Mouse (Mus musculus) embryo, embryonic 10 days (tissue): ENCODE results near the gene Prkaa1.

Experiments used
- DNase-seq: peaks from one replicate; pipeline ENCODE4 v3.0.0-alpha.2; 2015; ENCODE audit warnings: low spot score

Gene Prkaa1

DNA sequence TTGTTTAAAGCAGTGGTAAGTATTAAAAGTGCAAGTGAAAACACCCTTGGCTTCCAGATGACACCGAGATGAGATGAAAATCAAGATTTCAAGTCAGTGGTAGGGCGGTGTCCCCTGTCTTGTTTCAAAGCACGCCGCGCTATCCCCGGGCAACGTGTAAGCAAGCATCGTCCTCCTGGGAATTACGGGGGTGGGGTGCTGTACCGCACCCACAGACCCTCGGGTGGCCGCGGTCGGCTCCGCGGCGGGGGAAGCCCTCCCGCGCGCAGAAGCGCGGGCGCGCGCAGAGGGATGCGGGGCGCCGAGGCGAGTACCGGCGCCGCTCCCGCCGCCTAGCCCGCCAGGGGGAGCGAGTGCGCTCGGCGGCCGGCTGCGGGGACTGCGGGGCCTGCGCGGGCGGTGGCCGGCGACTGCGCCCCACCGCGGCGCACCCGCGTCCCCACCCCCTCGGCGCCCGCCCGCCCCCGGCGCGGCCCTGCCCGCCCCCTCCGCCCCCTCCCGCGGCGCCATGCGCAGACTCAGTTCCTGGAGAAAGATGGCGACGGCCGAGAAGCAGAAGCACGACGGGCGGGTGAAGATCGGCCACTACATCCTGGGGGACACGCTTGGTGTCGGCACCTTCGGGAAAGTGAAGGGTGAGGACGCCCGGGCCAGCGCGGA is at the start of gene Prkaa1:
Prkaa1 (plus strand) TSS at position 501 of the 660 bp plus-strand sequence.
- peak; percentile 76 for DNase-seq

DNA sequence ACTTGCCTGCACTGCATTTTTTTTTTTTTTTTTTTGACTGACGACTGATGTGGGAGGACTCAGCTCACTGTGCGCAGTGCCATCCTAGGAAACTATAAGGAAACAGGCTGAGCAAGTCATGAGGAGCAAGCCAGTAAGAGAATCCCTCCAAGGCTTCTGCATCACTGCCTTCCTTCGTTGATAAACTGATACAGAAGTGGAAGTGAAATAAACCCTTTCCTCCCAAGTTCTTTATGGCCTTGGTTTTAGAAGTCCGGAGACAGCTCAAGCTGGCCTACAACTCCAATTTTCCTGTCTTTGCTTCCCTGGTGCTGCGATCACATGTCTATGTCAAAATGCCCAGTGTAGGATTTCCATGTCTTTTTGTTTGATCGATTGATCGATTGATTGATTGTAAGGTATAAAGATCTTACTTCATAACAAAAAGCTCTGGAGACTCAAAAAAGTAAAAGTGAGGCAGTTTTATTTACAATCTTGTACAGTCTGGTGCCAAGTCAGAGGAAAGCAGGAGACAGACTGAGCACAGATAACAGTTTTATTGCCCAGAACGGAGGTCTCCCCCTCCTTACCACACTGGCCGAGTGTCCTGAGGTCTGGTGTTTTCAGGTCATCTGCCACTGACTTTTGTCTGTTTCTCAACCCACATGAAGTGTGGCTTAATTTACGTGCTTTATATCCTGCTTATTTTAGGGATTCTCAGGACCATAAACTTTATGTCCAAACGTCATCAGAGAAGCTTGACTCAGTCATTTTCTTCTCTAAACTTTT is 47.9 kb upstream of the Prkaa1 start:
- no peak for DNase-seq

DNA sequence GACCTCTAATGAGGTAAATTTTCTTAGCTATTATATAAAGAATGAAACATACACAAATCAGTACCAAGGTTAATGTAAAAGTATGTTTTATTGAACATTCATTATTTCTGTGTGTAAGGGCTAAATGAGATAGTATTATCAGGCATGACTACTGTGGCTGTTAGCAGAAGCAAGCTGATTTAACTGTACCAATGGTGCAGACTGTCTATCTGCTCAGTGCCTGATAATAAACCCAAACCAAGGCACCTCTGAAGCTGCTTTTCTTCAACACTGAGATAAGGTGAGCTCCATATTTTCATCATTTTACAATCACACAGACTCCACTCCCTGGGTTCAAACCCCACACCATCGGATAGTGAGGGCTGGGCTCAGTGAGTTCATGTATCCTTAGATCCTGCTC is 46.3 kb upstream of the Prkaa1 start:
- no peak for DNase-seq

DNA sequence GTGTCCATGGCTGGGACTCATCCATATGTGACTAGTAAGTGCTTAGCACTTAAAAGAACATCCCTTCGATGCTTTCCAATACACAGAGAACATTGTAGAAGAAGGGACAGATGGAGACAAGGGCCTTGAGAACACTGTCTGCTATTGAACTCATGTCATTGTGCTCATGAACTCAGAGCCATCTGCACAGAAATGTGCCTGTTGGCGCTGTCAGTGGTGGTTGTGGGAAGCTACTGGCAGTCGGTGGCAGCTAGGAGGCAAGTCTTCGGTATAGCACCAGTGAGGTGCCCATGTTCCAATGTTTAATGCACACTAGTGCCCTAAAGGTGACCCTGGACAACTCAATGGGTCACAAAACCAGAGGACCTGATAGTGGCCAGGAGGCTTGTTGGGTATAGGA is 41.3 kb upstream of the Prkaa1 start:
- no peak for DNase-seq

DNA sequence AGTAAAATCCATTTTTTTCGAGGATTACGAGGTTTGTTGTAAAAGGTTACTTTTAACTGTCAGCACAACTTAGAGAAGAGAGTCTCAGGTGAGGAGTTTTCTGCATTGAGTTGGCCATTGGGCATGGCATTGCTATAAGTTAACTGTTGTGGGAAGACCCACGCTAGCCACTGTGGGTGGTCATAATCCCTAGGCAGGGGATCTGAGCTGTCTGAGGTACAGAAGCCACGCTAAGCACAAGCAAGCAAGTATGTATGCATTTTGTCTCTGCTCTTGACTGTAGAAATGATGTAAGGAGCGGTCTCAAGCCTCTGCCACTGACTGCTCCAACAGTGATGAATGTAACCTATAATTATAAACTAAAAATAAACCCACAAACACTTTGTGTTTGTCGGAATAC is 37.8 kb upstream of the Prkaa1 start:
- no peak for DNase-seq

DNA sequence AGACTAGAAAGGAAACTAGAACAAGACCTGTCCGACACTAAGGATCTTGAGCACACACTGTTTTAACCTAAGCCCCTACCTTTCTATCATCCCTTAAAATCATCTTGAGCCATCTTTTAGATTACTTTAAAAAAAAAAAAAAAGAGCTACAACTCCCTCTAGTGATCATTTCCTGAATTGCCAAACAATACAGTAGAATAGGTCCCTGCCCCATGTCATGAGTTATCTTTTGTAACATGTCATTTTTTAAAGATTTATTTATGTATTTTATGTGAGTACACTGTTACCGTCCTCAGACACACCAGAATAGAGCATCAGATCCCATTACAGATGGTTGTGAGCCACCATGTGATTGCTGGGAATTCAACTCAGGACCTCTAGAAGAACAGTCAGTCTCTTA is 37.4 kb upstream of the Prkaa1 start:
- no peak for DNase-seq

DNA sequence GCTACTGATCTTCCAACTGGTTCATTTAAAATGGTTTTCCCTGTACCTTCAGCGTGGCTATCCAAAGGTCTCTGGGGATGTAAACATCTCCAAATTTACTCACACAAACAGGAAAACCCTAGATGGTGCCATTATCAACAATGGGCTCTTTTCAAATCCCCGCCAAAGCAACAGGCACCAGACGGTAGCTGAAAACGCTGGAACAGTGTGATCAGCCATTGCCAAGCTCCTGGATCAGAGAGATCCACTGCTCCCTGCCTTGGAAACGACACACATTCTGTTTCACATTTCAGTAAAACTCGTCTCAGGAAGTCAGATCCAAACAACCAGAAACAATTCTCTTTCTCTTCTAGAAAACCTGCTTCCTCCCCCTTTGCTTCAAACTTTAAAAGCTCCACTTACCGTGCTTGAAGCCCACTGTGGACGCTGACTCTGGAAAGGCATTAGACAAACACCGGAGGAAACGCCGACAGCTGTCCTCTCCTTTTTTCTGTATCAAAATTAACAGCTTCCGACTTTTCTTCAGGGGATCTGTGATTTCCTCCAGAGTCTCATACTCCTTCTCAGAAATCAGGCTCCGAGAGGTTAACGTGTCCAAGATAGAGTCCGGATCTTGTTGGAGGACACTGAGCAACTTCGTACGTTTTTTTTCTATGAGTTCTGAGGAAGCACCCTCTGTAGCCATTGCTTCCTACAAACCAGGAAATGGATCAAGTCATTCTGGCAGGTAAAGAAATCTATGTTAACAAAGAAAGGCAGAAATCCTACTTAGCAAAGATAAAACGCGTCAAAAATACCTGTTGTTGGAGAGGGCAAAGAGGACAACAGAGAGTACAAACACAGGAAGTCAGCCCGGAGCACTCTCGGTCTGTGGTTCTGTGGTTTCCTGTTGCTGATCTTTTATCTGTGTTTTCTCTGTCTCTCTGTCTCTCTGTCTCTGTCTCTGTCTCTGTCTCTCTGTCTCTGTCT is 35.7 kb upstream of the Prkaa1 start, which contains the start of gene Card6:
Card6 (minus strand) TSS at position 854 of the 969 bp plus-strand sequence.
- no peak for DNase-seq

DNA sequence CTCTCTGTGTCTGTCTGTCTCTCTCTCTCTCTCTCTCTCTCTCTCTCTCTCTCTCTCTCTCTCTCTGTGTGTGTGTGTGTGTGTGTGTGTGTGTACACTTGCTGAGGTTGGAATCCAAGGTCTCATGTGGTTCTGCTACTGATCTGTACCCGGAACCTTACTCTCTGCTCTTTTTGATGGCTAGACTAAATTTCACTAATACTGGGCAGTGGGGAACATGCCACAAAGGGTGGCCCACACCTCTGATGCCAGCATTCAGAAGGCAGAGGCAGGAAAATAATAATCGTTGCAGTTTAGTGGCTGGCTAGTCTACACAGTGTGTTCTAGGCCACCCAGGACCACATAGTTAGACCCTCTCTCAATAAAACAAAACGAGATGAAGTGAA is 35.0 kb upstream of the Prkaa1 start:
- no peak for DNase-seq

DNA sequence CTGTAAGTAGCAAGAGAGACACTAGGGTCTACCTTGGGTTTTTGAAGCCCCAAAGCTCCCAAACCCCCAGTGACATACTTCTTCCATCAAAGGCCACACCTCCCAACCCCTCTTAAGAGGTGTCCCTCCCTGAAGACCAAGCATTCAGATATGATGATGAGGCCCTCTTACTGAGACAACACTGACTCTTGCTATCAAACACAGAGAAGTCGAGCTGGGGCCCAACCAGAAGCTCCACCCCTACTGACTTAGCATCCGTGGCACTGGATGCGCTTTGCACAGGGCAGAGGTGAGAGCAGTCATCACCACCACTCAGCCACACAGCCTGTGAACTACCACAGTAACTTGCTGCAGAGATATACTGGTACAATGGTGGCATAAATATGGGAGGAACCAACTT is 31.0 kb upstream of the Prkaa1 start:
- DNase-seq = no peak

DNA sequence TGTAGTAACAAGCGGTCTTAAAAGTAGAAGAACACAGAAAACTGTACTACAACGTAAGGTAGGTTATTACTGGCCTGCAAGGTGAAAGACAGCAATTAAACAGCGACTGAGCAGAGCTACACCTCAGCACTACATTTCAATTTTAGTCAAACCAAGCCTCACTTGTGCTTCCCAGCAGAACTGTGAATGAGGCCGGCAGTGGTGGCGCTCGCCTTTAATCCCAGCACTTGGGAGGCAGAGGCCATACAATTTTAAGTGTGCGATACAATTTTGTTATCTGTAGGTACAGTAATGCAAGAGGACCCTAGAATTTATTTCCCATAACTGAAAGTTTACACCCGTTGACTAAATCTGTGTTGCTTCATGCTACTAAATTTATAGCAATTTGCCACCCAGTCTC is 28.5 kb upstream of the Prkaa1 start:
- DNase-seq = no peak

DNA sequence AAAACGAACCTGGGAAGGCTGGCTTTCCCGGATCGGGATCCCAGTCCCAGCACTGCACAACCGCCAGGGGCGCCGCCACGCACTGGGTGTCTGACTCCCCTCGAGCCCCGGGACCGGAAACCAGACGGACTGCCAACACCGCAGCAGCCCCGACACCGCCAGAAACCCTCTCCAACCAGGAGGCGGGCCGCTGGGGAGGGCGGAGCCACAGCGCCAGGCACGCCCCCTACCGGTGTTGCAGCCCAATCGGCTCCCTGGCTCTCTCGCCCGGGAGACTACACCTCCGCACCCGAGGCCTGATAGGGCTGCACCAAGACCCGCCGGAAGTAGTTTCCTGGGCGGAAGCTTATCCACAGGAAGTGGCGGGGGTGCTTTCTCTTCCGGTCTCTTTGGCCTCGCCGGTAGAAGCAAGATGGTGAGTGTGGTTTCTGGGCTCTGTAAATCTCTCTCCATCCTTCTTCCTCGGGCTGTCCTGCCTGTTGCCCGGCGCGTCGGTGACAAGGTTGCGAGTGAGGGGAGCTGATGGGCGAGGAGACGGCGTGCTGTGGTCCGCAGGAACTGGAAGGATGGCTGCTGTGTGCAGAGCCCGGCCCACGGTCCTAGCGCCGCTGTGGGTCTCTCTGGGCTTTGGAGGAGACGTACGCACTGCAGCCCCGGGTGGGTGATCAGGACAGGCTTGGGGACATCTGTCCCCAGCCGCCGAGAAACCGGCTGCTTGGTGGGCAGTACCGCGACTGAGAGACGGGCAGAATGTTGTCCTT is 27.2 kb upstream of the Prkaa1 start, which contains the start of gene Rpl37:
Rpl37 (plus strand) TSS at position 376 of the 761 bp plus-strand sequence.
- peak; percentile 97 for DNase-seq

DNA sequence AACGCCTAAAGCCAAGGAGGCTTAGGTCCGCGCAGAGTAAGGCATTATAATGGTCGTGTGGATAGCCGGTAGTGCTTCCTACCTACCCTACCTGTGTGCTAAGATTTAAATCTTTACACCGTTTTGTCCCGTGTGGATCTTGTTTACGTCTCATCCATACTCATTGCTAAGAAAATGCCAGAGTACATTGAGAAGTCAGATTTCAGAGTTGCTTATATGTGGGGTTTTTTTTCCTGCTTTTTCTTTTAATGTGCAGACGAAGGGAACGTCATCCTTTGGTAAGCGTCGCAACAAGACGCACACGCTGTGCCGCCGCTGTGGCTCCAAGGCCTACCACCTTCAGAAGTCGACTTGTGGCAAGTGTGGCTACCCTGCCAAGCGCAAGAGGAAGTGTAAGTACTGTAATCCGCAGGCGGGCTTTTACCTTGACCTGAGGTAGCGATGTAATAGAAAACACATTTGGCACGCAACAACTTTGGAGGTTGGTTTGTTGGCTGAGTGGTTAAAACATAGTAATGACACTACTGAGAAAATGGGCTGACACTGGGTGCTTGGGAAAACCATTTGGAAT is 26.5 kb upstream of the Prkaa1 start:
- no peak for DNase-seq

DNA sequence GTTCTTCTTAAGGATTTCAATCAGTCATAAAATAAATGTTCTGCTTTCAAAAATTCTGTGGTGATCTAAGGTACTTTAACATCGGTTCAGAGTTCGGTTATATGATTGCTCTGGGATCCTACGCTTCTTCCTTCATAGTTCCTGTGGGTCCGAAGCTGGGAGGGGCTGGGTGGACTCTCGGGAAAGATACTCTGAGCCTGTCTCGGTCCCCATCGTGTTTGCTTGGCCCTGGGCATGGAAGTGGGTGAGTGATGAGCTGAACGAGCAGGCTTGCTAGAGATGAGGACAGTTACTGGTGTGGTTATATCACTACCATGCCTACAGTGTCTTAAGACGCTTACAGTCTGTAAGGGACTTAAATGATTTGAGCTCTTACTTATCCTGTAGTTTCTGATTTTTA is 25.0 kb upstream of the Prkaa1 start:
- DNase-seq = no peak

DNA sequence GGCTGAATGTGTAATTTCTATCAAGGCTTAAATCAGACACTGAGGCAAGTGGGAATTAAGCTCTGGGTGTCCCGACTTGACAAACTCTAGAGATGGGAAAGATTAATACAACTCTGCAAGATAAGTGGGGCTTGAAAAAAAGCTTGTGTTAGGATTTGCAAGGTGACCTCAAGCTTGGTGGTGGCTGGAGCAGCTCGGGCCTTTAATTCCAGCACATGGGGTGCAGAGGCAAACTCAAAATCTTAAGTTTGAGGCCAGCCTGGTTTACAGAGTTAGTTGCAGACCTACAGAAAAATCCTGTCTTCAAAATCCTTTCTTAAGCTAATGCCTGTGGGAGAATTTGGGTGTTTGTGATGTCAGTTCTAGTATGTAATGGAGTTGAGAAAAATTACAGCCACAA is 24.5 kb upstream of the Prkaa1 start:
- no peak for DNase-seq

DNA sequence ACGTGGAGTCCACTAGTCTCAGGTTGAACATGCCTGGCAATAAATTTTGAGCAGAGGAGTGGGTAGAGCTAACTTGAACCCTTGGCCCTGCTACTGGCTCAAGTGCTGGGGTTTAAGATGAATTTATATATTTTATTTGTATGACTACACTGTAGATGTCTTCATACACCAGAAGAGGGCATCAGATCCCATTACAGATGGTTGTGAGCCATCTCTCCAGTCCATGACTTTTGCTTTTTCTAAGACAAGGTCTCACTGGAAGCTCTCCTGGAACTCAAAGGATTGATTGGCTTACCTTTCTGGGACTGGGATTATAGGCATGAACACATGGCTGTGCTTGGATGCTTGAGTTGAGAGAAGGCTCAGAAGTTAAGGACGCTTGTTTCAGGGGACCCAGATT is 24.0 kb upstream of the Prkaa1 start:
- no peak for DNase-seq

DNA sequence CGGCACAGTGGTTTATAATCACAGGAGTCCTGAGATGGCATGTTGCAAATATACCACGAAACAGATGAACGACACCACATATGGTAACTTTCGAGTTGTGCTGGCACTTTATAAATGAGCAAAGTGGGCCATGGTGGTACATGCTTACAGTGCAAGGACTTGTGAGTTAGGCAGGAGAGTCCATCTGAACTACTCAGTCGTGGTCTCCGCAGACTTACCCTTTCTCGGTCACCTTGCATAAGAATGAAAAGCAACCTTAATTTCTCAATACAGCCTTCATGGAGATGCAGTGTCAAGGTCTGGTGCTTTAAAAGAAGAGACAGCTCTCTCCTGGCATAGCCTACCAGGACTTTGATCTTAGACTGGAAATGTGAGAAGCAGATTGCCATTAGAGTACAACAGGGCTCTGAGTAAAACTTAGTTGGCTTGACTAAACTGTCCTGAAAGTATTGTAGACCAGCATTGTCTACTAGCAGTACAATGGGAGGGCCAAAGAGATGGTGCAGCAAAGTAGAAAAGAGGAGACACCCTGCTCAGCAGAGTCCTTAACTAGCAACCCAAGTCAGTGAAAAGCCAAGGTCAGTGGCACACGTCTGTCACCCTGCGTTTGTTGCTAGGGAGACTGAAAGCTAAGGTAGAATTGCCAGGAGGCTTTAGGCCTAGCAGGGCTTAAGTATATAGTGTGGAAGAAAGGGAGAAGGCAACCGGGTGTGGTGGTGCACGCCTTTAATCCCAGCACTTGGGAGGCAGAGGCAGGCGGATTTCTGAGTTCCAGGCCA is 21.9 kb upstream of the Prkaa1 start:
- peak; percentile 30 for DNase-seq

DNA sequence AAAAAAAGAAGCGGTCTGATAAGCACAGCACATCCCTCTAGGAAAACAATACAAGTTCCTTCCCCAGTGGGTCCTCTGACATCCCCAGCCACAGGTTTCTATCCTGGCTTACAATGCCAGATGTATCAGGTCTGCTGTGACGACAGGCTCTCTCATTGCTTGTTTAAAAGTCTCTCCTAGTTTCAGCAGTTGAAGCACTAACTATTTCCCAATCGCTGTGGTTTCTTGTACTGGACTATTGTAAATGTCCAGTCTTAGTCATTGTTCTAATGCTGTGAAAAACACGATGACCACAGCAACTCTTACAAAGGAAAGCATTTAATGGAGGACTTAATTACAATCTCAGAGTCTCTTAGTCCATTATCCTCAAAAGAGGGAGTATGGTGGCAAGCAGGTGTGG is 17.2 kb upstream of the Prkaa1 start:
- DNase-seq = no peak

DNA sequence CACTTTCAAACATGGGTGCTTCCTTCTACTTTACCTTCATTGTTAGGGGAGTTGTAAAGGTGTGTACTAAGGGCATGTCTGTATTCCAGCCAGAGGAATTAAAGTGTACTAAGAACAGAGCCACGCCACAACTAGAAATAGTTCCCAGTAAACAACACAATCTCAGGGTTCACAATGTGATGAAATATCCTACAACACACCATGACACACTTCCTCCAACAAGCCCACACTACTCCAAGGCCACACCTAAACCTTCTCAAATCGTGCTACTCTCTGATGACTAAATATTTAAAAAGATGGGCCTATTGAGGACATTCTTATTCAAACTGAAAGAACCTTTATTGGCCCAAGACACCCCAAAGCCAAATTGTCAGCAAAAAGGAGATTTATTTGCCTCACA is 16.2 kb upstream of the Prkaa1 start:
- DNase-seq = no peak

DNA sequence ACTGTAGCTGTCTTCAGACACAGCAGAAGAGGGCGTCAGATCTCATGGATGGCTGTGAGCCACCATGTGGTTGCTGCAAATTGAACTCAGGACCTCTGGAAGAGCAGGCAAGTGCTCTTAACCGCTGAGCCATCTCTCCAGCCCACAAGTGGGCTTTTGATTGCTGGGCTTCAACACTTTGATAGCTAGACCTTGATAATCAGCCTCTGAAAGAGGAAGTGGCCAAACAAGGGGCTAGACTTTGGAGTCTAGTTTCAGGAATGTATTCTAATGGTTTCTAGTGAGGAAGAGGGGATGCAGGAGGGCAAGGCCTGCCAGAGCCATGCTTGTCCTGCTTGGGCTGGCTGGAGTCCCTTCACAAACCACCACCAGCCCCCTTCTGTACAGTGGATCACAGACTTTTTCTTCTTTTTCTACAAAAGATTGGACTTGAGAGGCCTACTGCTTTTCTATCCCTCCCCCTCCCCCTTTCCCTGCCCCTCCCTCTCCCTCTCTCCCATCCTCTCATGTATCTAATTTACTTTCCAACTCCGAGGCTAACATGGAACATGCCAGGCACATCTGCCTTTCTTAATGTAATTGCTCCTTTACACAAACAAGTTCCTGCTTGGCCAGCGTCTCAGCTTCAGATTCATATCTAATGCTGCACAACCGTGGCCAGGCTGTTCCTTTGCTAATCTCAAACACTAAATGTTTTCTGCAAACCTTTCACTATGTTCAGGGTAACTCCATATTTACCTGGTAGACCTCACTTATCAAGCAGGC is 15.3 kb upstream of the Prkaa1 start:
- no peak for DNase-seq
